Mouse (Mus musculus) c-Kit-positive CD71-positive TER-119-negative erythroid progenitor cells, embryonic 14.5 days (primary cell): Measurements from ENCODE around the gene Arhgef1.

Experiments
- DNase-seq: peaks from one replicate; pipeline ENCODE4 v3.0.0-alpha.2; 2013; ENCODE audit warnings: low read depth

The Arhgef1 gene

DNA sequence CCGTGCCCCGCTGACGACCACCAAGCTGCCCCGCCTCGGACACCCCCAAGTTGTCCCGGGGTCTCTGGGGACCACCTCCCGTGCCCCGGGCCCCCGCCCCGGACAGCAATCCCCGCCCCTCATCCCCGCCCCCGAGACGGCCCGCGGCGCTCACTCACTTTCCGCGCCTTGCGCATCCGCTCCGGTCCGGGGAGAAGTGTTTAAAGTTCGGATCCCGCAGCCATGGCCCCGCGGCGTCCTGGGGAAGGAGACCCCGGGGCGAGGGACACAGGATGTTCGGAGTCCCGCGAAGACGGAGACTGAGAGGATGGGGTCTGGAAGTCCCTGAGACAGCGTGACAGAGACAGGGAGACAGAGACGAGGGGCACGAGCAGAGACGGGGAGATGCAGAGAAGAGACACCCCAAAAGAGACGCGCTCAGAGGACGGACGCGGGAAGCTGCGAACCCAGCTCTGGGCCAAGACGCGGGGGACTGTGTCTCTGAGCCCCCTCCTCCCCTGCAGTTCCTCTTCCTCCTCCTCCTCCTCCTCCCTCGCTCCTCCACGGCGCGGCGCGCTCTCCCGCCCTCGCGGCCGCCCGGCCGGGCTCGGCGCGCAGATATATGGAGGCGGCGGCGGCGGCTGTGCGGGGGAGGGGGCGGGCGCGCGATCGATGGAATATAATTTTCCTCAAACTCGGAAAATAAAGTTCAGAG, 41.7 kb downstream of the Arhgef1 start, which contains the start of gene Gm4881:
TSS of gene Gm4881 (minus strand) at position 238 of the 694 bp plus-strand sequence.
- DNase-seq: no peak

GRCm38 (mm10) chr7:24947316-24948048, 44.8 kb downstream of the Arhgef1 start:
- no peak for DNase-seq

- no peak for DNase-seq
These were observed 46.1 kb downstream of the Arhgef1 start for GRCm38 (mm10) chr7:24948774-24949173.

DNA sequence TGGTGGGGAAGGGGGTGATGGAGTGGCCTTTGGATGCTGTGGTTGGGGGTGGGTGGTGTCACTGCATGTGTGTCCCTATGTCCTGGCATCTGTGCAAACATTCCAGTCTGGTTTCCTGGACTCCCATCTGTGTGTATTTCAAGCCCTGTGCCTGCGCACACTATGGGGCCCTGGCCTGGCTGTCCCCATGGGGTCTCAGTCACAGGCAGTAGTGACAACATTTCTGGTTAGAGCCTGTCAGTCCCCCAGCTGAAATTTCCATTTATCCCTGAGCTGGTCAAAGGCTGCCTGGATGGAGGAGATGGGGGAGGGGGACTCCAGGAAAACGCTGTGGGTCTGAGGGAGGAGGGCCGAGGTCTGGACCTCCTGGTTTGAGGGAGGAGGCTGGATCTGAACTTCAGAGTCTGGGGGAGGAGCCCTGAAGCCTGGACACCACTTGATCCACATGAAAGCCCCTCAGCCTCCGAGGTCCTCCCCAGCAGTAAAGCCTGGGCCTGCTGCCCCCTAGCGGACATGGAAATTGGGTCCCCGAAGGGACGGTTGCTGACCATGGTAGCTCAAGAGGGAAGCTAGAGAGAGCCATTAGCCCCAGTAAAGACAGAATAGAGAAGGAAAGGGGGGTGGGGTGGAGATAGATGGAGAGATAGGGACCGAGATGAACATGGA, 47.4 kb downstream of the Arhgef1 start:
- DNase-seq: peak; percentile 46

DNA sequence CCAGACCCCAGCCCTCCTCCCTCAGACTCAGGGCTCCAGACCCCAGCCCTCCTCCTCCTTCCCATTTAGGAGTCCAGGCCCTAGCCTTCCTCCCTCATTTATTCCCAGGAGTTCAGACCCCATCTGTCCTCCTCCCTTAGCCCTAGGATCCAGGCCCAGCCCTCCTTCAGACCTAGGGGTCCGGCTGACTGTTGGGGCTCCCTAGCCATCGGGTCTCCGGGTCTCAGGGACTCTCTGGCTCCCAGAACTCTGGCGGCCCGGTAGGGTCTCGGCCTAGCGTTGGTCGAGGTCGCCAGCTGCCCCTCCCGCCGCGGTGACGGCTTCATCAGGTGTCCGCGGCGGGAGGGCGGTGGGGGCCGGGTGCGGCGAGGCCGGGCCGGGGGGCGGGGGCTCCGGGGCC, 51.3 kb downstream of the Arhgef1 start:
- DNase-seq: no peak

GRCm38 (mm10) chr7:24954450-24954849, 51.7 kb downstream of the Arhgef1 start:
- no peak for DNase-seq

DNA sequence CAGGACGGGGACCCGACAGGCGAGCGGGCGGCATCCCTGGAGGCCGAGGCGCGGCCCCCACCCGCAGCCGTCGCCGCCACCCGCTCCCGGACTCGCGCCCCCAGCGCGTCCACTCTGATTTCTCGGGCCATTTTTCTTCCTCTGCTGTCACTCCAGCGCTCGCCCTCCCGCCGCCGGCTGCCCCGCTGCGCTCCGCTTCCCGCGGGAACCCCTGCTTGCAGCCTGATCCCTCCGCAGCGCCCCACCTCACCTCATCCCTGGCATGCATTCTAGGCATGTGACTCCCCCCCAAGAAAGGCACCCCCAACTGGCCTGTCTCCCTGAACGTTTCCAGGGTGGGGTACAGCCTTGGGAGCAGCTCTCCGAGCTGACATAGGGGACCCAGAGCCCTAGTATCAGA, 52.5 kb downstream of the Arhgef1 start:
- no peak for DNase-seq

DNA sequence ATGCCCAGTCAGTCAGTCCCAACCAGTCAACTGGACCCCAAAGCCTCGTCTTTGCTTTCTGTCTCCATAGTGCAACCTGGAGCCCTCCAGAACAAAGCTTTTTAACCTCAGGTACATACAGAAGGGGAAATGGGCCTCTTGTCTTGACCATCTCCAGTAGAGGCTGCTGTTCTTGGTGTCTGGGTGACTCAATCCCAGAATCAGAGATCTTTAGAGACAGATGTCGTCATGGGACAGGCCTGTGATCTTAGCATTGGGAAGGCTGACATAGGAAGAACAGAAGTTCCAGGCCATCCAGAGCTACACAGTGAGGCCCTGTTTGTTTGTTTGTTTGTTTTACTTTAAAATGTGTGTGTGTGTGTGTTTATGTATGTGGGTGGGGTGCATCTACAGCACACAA, 61.6 kb downstream of the Arhgef1 start:
- DNase-seq: no peak

DNA sequence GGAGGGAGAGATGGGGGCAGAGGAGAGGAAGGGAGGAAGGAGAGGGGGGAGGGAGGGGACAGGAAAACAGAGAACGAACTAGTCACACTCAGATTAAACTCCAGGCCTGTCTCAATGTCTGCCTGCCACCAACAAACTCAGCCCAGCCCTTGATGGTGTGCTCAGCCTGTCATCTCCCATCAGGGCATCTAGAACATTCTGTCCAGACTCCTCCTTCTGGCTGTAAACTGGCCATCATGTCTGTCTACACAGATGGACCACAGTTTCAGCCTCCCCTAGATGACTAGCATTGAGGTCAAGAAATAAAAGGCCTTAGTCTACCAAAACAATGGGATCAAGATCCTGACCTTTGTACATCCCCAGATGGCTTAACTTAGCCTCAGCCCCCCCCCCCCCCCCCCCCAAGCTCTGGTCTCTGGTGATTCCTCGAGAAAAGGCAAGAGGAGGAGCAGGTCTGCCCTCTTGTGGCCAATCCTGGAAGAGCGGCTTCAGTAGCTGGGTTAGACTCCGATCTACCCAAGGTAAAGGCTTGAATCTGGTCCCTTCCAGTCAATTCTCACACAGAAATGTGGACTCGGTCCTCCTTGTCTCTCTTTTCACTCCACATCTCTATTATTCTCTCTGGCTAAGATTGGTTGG, 62.3 kb downstream of the Arhgef1 start:
- DNase-seq: peak; percentile 49

DNA sequence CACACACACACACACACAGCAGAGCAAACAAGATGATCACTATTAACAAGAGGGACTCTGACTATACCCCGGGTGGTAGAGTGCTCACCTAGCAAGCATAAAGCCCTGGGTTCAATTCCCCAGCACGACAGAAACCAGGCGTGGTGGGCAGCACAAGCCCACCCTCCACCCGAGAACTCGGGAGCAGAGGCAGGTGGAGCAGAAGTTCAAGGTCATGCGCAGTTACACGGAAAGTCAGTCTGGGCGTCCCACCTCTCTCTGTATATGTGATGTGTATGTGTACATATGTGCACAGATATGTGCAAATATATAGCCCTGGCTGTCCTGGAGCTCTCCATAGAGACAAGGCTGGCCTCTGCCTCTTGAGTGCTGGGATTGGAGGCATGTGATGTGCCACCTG, 65.3 kb downstream of the Arhgef1 start:
- DNase-seq: no peak

DNA sequence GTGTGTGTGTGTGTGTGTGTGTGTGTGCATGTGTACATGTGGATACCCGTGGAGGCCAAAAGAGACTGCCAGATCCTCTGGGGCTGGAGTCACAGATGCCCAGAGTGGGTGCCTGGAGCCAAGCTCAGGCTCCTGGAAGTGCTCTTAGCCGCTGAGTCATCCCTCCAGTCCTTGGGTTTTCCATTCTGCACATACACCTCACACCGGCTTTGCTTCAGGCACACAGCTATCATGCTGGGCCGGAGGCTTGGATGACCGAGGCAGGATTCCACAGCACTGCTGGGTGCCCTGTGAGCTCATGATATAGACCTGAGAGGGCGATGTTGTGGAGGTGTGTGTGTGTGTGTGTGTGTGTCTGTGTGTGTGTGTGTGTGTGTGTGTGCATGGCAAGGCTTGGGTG, 65.8 kb downstream of the Arhgef1 start:
- no peak for DNase-seq

DNA sequence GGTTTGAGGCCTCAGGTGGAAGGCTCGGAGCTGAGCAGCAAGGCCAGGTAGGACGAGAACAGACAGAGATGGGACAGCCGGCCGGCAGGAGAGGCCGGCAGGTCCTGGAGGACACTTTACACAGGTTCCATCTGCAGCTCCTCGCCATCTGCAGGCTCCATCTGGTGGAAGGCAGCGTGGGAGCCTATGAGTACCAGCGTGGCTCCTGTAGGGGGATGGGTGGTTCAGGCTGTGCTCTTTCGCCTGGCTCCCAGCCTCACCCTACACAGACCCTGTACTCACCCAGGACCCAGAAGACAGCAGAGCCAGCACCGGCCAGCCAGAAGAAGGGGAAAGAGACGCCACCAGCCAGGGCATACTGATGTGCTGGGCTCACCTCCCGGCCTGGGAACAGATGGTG, 67.1 kb downstream of the Arhgef1 start:
- no peak for DNase-seq

DNA sequence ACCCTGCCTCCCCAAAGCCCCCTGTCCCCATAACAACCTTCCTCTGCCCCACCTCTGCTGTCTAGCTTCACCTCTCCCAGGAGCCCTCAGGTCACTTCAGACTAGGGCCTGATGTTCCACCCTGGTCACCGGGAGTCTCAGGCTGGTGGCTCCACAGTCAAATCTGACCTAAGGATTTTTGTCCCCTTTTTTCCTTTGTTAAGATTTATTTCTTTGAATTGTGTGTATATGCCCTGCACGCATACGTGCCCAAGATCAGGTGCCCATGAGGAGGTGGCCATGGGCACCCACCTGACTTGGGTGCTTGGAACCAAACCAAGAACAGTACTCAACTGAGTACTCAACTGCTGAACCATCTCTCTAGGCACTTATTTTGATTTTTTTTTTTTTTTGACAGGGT, 67.6 kb downstream of the Arhgef1 start:
- DNase-seq: no peak

DNA sequence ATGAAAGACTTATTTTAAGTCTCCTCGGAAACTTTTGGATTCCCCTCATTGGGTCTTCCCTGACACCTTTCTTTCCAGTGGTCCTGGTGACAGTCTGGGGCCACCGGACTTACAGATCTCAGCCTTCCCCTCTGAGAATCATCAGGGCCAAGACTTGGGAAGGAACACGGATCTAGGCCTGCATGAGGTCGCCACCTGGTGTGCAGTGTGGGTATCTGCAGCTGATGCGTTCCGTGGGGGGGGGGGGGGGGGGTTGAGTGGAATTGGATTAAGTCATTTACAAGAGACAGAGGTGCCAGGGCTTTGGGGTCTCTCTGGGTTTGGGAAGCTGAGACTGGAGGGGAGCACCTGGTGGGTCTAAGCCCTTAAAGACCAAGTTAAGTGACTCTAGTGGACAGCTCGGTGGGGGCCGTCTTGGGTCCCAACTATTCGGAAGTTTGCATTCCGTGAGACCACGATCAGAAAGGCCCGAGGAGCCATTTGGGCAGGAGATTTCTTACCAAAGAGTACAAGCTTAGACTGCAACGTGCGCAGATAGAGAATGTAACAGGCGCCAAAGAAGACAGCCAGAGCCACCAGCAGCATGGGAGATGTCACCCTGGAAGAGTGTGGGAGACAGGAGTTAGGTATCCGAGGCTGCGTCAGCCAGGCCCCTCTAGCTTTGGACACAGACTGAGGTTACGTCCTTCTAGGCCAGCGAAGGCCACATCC, 68.7 kb downstream of the Arhgef1 start:
- peak; percentile 48 for DNase-seq

DNA sequence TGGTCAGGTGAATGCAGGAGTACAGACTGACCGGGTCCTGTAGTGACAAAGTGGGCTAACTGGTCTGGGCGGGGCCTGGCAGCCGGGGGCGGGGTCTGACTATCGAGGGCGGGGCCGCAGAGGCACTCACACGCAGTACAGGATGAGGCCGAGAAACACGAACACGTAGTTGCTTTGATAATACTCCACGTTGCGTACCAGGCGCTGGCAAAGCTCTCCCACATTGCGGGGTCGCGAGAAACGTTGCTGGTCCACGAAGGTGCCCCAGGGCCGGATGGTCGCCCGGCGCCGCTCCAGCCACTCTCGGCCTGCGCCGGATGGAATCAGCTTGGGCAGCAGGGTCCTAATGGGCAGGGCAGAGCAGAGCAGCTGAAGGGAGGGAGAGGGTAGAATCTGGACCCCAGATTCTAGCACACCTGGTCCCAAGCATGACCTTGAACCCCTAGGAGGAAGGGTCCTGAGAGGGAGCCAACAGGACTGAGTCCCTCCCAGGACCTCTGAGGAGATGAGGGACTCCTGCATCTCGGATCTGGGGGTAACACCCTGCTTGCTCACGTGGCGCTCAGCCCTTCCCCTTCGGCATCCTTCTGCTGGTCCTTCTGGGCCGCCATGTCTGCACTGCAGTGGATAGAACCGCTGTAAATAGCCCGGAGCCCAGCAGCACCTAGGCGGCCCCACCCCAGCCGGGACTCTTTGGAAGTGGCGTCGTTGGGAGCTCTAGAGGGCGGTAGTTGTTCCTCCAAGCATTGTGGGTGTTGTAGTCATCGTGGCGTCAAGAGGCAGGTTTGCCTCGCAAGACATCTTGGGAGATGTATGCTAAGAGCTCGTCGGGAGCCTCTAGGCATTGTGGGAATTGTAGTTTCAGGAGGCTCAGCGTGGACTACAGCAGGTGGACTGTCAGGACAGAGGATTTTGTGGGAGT, 69.5 kb downstream of the Arhgef1 start, which contains the start of gene Rabac1:
TSS of gene Rabac1 (minus strand) at position 783 of the 922 bp plus-strand sequence.
- DNase-seq: peak; percentile 94

- DNase-seq: no peak
These were observed 70.5 kb downstream of the Arhgef1 start for GRCm38 (mm10) chr7:24973208-24973607.

DNA sequence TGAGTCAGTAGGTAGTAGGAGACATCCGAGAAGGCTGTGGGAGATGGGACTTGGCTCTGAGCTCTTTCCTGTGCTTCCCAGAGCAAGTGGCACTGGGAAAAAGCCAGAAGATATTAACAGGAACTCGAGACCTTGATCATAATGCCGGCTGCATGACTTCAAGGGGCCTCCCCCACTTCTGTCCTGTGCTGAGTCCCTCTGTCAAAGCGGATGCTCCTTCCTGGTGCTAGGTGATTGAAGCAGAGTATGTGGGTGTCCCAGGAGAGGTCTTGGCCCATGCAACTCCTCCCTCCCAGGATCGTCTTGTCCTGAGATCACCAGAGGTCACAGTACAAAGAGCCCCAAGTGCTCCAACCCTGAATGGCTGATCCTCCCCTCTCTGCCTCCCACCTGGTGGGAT, 71.2 kb downstream of the Arhgef1 start:
- no peak for DNase-seq

DNA sequence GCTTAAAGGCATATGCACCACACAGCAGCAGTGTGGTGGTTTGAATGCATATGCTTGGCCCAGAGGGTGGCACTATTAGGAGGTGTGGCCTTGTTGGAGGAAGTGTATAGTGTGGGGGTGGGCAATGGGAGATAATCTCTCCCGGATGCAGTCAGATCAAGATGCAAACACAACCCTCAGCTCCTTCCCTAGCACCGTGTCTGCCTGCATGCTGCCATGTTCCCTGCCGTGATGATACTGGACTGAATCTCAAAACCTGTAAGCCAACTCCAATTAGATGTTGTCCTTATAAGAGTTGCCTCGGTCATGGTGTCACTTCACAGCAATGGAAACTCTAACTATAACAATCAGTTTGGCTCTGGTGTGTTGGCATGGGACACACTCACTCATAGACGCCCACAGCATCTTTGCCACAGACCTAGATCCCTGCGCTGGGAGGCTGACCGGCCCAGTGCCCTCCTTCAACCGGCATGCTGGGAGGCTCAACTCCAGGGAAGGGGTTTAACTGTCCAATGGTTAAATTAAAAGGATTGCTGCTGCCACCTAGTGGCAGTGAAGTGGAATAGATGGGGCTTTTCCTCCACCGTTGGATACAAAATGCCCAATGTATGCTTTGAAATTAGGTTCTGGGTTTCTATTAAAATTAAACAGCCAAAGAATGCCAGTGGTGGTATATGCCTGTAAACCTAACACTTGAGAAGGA, 72.3 kb downstream of the Arhgef1 start:
- peak; percentile 44 for DNase-seq
